ENCODE assay signal across 17 mouse cellular contexts in genomic region chr14:23542131-23542530, GRCm38 (mm10).
"Had no signal": no experiment of that assay in that cellular context is flagged by ENCODE, and none has a peak within 500 bp of the region (broad histone marks: within the 10 kb centered on the region; RNA-seq: fewer than 3 reads in every experiment).

No protein-coding gene starts in this region.

- H3K4me2 ChIP-seq: lung, embryonic 15.5 days; midbrain, embryonic 12.5 days; midbrain, embryonic 15.5 days; neural tube, embryonic 12.5 days; stomach, embryonic 15.5 days had no signal

- H3K36me3 ChIP-seq: lung, embryonic 15.5 days; midbrain, embryonic 12.5 days; midbrain, embryonic 15.5 days; neural tube, embryonic 12.5 days; stomach, embryonic 15.5 days had no signal

- DNase-seq: liver, postnatal 0 days; lung, adult 2 months; lung, postnatal 14 days; lung, postnatal 36 days; right cerebral cortex, postnatal 14 days; thymus, adult 2 months; thymus, postnatal 25 days; thymus, postnatal 4 days had no signal

- H3K27me3 ChIP-seq: lung, embryonic 15.5 days; megakaryocyte, embryonic 14.5 days; midbrain, embryonic 12.5 days; midbrain, embryonic 15.5 days; neural tube, embryonic 12.5 days; stomach, embryonic 15.5 days had no signal

- H3K9ac ChIP-seq: liver, postnatal 0 days; lung, embryonic 15.5 days; midbrain, embryonic 12.5 days; midbrain, embryonic 15.5 days; neural tube, embryonic 12.5 days; stomach, embryonic 15.5 days had no signal

- H3K9me3 ChIP-seq: lung, embryonic 15.5 days; midbrain, embryonic 12.5 days; midbrain, embryonic 15.5 days; neural tube, embryonic 12.5 days; stomach, embryonic 15.5 days had no signal

- ATAC-seq: liver, postnatal 0 days; lung, postnatal 0 days; midbrain, embryonic 15.5 days had no signal

- H3K4me3 ChIP-seq: lung, embryonic 15.5 days; midbrain, embryonic 12.5 days; midbrain, embryonic 15.5 days; neural tube, embryonic 12.5 days; stomach, embryonic 15.5 days had no signal

- H3K4me1 ChIP-seq: lung, embryonic 15.5 days; megakaryocyte, embryonic 14.5 days; midbrain, embryonic 12.5 days; midbrain, embryonic 15.5 days; neural tube, embryonic 12.5 days; stomach, embryonic 15.5 days had no signal

- H3K27ac ChIP-seq: lung, embryonic 15.5 days; macrophage; midbrain, embryonic 12.5 days; midbrain, embryonic 15.5 days; neural tube, embryonic 12.5 days; stomach, embryonic 15.5 days; stomach, postnatal 0 days had no signal
